Mouse (Mus musculus) myocyte (in vitro differentiated cells): ENCODE results near the gene Anapc11. TPM values are rescaled to one million over a fixed set of nuclear protein-coding genes. Genes with fewer than 3 reads are reported as not detected.

ENCODE experiments used
- H3K27me3 ChIP-seq: one replicate; pipeline ENCODE4 v1.6.1; 2011; ENCODE audit not compliant: control insufficient read depth, insufficient read depth, insufficient read length
- H3K36me3 ChIP-seq: one replicate; pipeline ENCODE4 v1.6.1; 2011; ENCODE audit not compliant: control insufficient read depth, insufficient read depth
- H3K4me2 ChIP-seq: one replicate; pipeline ENCODE4 v1.6.1; 2011; ENCODE audit warnings: low read depth, control low read depth
- H3K4me3 ChIP-seq: one replicate; pipeline ENCODE4 v1.5.1; 2011; ENCODE audit warnings: mild to moderate bottlenecking, control low read depth, moderate library complexity
- H3K79me2 ChIP-seq: one replicate; pipeline ENCODE4 v1.6.1; 2011; ENCODE audit not compliant: control insufficient read depth, insufficient read depth
- H3ac ChIP-seq: one replicate; pipeline ENCODE4 v1.6.1; 2011; ENCODE audit not compliant: control insufficient read depth, insufficient read length
- CEBPB ChIP-seq: IDR thresholded peaks from 2 replicates; pipeline ENCODE4 v1.6.1; 2011; ENCODE audit warnings: mild to moderate bottlenecking, moderate library complexity; ENCODE audit not compliant: poor library complexity, insufficient read depth, severe bottlenecking
- E2F4 ChIP-seq: IDR thresholded peaks from one replicate; pipeline ENCODE4 v1.6.1; 2011; ENCODE audit warnings: mild to moderate bottlenecking, control low read depth, moderate library complexity; ENCODE audit not compliant: insufficient read depth
- MAX ChIP-seq: IDR thresholded peaks from one replicate; pipeline ENCODE4 v1.6.1; 2011; ENCODE audit warnings: low read depth, mild to moderate bottlenecking, control low read depth
- MYOD1 ChIP-seq, 3 experiments: IDR thresholded peaks; one replicate each; pipeline ENCODE4 v1.6.1; 2011; ENCODE audit warnings: control low read depth in 2 of 3, low read depth in 2 of 3, mild to moderate bottlenecking in 2 of 3, moderate library complexity in 1 of 3; ENCODE audit not compliant: insufficient read length in 2 of 3, control insufficient read depth in 1 of 3
- MYOG ChIP-seq, 3 experiments: IDR thresholded peaks; one replicate each; pipeline ENCODE4 v1.6.1; 2011; ENCODE audit warnings: control low read depth in 2 of 3, low read depth in 2 of 3, mild to moderate bottlenecking in 2 of 3; ENCODE audit not compliant: insufficient read length in 2 of 3, control insufficient read depth in 1 of 3, insufficient read depth in 1 of 3
- POLR2A ChIP-seq: IDR thresholded peaks from one replicate; pipeline ENCODE4 v1.6.1; 2011; ENCODE audit warnings: low read depth, mild to moderate bottlenecking, control low read depth, moderate library complexity; ENCODE audit not compliant: insufficient read length
- POLR2AphosphoS2 ChIP-seq: IDR thresholded peaks from one replicate; pipeline ENCODE4 v1.6.1; 2011; ENCODE audit warnings: low read depth, control low read depth; ENCODE audit not compliant: insufficient read length
- REST ChIP-seq: IDR thresholded peaks from one replicate; pipeline ENCODE4 v1.6.1; 2011; ENCODE audit warnings: mild to moderate bottlenecking, control low read depth, moderate library complexity; ENCODE audit not compliant: insufficient read depth, insufficient read length
- SRF ChIP-seq: IDR thresholded peaks from one replicate; pipeline ENCODE4 v1.6.1; 2011; ENCODE audit warnings: low read depth; ENCODE audit not compliant: control insufficient read depth, insufficient read length
- TCF12 ChIP-seq: IDR thresholded peaks from one replicate; pipeline ENCODE4 v1.6.1; 2011; ENCODE audit warnings: mild to moderate bottlenecking, control low read depth; ENCODE audit not compliant: poor library complexity, insufficient read depth, severe bottlenecking
- TCF3 ChIP-seq: IDR thresholded peaks from one replicate; pipeline ENCODE4 v1.6.1; 2011; ENCODE audit warnings: low read depth, control low read depth; ENCODE audit not compliant: insufficient read length
- USF1 ChIP-seq: IDR thresholded peaks from one replicate; pipeline ENCODE4 v1.6.1; 2011; ENCODE audit warnings: low read depth, mild to moderate bottlenecking, control low read depth, moderate library complexity
- polyA plus RNA-seq: library from polyadenylated mRNA; unstranded; fragments of >200 nt; fragmentation: generic; extraction: Trizol; gene quantifications from one replicate; pipeline ENCODE4 v1.2.1, GENCODE M21; 2012; ENCODE audit warnings: missing spikeins

Anapc11 gene
- polyA plus RNA-seq, 1 experiment: 184 TPM

DNA sequence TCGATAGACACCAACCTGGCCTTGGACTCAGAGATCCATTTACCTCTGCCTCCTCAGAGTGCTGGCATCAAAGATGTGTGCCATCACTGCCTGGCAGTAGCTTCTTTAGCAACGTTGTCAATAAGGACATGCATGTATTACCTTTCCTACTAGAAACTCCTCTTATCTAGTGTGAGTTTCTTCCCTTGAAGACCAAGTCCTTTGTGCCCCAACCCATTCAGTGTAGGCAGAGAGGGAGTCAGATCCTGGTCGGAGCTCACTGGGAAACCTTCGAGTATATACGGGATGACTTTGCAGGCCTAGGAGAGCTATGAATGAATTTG lies 24.0 kb upstream of the Anapc11 start:
- H3ac ChIP-seq: no peak overlapping the region
- peak overlapping the region; percentile 91 for H3K4me2 ChIP-seq
- H3K27me3 ChIP-seq: no peaks in the 10 kb centered on the region
- H3K79me2 ChIP-seq: peaks cover 43% of the 10 kb centered on the region
- TF ChIP-seq MAX: no peak
- TF ChIP-seq SRF: no peak
- no peak for TF ChIP-seq POLR2A
- TF ChIP-seq POLR2AphosphoS2: peak; percentile 45
- no peak for TF ChIP-seq TCF12
- H3K4me3 ChIP-seq: peak overlapping the region; percentile 75
- H3K36me3 ChIP-seq: peaks cover 17% of the 10 kb centered on the region

DNA sequence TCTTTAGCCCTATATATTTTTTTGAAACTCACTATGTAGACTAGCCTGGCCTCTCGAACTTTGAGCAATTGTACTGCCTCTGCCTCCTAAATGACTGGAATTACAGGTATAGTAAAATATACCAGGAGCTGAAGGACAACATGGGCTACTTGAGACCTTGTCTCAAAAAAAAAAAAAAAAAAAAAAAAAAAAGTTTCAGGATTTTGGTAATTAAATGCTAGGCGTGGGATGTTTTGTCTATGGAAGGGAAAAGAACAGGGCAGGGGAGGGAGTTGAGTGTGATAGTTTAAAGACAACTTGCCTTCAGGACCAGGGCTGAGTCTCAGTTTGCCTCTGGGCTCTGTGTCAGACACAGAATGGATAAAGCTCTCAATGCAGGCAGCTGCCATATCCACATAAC lies 23.2 kb upstream of the Anapc11 start:
- Histone ChIP-seq H3K4me3 (no peak overlapping the region), H3K4me2 (peak overlapping the region; percentile 91)

DNA sequence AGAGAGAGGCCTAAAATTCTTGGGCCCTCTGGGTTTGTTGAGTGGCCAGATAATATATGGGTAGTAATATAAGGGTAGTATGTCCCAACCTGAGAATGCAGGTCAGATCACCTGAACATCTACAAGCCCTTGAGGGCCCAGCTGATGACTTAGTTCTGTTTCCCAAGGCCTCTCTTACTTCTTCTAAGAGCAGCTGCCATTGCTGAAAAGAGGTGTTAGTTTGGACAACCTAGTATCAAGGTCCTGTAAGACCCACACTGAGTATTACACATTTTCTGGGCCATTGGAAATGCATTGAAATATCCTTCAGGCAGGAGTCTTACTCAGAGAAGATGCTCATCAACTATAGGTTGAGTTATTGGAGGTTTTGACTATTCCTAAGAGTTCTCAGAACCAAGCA lies 22.3 kb upstream of the Anapc11 start:
- Histone ChIP-seq H3K36me3 (peaks cover 24% of the 10 kb centered on the region), H3K27me3 (no peaks in the 10 kb centered on the region), H3ac (no peak overlapping the region), H3K4me3 (no peak overlapping the region), H3K79me2 (peaks cover 48% of the 10 kb centered on the region), H3K4me2 (no peak overlapping the region)
- TF ChIP-seq CEBPB: no peak
- TF ChIP-seq MYOD1 (IDR thresholded peaks at IDR 0.05; ENCODE audit: control insufficient read depth in 1 of 3, insufficient read length in 2 of 3, low read depth in 2 of 3): no peak
- TF ChIP-seq MAX: no peak
- no peak for TF ChIP-seq MYOG (IDR thresholded peaks at IDR 0.05; ENCODE audit: control insufficient read depth in 1 of 3, insufficient read depth in 1 of 3, insufficient read length in 2 of 3, low read depth in 2 of 3)
- TF ChIP-seq POLR2A: no peak
- no peak for TF ChIP-seq REST
- no peak for TF ChIP-seq E2F4
- TF ChIP-seq POLR2AphosphoS2: no peak
- TF ChIP-seq TCF3: no peak
- TF ChIP-seq TCF12: no peak
- no peak for TF ChIP-seq SRF
- no peak for TF ChIP-seq USF1

More for the DNA sequence above, 23.2 kb upstream of the Anapc11 start:
- no peak overlapping the region for H3ac ChIP-seq
- peaks cover 24% of the 10 kb centered on the region for H3K36me3 ChIP-seq
- TF ChIP-seq POLR2AphosphoS2 (peak; percentile 33), TCF3 (no peak)
- no peaks in the 10 kb centered on the region for H3K27me3 ChIP-seq
- peaks cover 48% of the 10 kb centered on the region for H3K79me2 ChIP-seq

GRCm38 (mm10) chr11:120576365-120576981 lies 21.7 kb upstream of the Anapc11 start:
- H3K79me2 ChIP-seq: peaks cover 43% of the 10 kb centered on the region
- H3K4me2 ChIP-seq: no peak overlapping the region
- H3K36me3 ChIP-seq: peaks cover 24% of the 10 kb centered on the region
- H3K27me3 ChIP-seq: no peaks in the 10 kb centered on the region
- no peak overlapping the region for H3ac ChIP-seq
- TF ChIP-seq REST (no peak), POLR2A (peak; percentile 16), POLR2AphosphoS2 (peak; percentile 80)
- H3K4me3 ChIP-seq: no peak overlapping the region

DNA sequence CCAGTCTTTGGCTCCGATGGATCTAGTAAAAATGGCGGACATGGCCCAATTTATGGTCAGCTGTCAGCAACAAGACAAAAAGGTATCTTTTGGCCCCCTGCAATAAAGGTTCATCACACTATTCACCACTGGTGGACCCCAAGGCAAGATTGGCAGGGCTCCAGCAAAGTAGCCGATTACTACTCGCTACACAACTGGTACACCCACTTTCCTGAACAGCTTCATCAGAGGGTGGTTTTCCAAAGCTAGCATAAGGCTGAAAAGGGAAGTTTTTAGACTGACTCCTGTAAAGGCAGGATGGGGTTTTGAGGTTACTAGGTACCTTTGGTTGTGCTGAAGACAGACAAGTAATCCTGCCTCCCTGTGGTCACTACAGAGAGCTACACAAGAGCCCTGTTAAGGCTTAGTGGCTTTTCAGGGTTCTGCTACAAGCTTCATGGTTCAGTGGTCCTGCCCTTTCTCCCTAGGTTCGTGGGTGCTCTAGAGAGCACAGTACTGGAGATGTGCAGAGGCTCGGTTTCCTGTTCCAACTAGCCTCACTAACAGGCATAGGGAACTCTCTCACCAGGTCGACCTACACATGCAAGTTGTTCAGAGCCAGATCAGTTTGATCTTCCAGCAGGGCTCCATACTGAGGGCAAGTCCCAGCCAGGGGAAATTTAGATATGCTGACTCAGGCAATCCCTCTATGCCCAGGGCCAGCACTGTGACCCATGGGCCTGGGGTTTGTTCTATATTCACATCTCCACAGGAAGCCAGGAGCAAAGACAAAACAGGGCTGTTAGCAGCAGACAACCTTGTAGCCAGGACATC lies 20.8 kb upstream of the Anapc11 start:
- H3K4me3 ChIP-seq: no peak overlapping the region
- H3K27me3 ChIP-seq: no peaks in the 10 kb centered on the region
- H3ac ChIP-seq: no peak overlapping the region
- TF ChIP-seq CEBPB: no peak
- peak; percentile 8 for TF ChIP-seq POLR2AphosphoS2
- H3K36me3 ChIP-seq: peaks cover 24% of the 10 kb centered on the region
- H3K4me2 ChIP-seq: no peak overlapping the region
- peaks cover 34% of the 10 kb centered on the region for H3K79me2 ChIP-seq
